Mouse (Mus musculus) cerebellum, adult 8-10 months (tissue): Measurements from ENCODE around the gene Slc47a1.
"Not testable (repeated sequence)": the region's sequence is repeated elsewhere in the genome, so short reads cannot be mapped to it uniquely, and the experiment has no call there.

Experiments used
- DNase-seq: peaks from one replicate; pipeline ENCODE4 v3.0.0; 2022

The Slc47a1 gene

DNA sequence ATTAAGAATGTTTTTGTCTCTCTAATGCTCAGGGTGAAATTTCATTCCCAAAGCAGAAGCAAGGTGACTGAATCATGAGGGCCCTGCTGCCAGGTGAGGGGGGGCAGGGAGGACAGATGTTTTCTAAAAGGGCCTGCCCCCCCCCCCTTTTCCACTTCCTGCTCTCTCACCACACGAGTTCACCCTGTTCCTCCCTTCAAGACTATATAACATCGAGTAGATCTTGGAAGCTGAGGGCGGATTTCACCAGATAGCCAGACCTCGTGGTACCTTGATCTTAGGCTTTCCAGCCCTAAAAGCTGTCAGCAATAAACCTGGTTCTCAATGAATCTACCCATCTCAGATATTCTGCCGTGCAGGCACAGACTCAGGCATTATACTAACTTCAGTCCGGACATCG is 67.8 kb downstream of the Slc47a1 start:
- DNase-seq, result no peak

DNA sequence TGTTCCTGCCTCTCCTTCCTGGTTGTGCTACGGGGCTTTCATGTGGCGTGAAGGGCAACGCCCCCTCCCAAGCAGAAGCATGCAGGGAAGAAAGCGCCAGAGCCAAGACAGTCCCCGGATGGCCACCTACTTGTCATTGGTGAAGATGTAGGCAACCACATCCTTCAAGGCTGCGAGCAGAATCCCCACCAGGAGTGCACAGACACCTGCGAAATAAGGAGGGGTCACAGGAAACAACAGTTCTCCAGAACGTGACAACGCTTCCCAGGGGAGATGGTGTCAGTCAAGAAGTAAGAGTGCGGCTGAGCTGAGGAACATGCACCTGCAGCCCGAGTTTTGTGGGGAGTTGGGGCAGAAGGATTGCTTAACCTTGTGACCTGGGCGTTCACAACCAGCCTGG is 68.3 kb downstream of the Slc47a1 start:
- DNase-seq, result no peak

DNA sequence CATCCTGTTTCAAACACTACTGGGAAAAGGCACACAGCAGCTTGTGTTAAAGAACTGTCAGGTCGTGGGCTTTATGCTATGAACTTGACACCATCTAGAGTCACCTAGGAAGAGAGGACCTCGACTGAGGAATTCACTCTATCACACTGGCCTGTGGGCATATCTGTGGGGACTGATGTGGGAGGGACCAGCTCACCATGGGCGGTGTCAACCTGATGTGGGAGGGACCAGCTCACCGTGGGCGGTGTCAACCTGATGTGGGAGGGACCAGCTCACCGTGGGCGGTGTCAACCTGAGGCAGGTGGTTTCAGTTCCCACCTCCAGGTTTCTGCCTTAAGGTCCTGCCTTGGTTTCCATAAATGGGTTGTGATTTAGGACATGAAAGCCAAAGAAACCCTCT is 70.3 kb downstream of the Slc47a1 start:
- no peak for DNase-seq

DNA sequence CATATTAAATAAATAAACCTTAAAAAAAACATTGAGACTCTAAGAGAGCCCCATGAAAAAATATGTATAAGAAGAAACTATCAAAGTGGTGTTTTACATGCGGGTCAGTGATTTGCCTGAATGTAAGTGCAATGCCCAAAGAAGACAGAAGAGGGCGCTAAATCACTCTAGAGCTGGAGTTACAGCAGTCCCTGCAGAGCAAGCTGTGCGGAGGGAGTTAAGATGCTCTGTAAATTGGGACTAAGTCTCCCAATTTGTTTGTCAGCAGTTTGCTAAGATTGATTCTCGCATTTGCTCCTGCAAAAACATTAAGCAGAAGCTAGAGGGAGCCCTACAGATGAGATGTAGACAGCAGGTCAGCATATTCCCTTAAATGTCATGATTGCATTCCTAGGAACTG is 72.8 kb downstream of the Slc47a1 start:
- DNase-seq, result peak; percentile 30

DNA sequence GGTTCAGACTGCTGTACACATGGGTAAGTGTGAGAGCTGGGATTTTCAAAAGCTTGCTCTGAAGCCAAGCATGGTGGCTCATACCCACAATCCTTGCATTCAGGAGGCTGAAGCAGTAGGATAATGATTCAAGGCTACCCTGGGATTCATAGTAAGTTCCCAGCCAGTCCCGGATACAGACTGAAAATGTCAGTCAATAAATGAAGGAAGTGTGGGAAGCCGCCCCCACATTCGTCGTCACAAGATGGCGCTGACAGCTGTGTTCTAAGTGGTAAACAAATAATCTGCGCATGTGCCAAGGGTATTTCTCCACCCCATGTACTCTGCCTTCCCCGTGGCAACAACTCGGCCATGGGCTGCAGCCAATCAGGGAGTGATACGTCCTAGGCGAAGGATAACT is 73.6 kb downstream of the Slc47a1 start:
- DNase-seq, result not testable (repeated sequence)

DNA sequence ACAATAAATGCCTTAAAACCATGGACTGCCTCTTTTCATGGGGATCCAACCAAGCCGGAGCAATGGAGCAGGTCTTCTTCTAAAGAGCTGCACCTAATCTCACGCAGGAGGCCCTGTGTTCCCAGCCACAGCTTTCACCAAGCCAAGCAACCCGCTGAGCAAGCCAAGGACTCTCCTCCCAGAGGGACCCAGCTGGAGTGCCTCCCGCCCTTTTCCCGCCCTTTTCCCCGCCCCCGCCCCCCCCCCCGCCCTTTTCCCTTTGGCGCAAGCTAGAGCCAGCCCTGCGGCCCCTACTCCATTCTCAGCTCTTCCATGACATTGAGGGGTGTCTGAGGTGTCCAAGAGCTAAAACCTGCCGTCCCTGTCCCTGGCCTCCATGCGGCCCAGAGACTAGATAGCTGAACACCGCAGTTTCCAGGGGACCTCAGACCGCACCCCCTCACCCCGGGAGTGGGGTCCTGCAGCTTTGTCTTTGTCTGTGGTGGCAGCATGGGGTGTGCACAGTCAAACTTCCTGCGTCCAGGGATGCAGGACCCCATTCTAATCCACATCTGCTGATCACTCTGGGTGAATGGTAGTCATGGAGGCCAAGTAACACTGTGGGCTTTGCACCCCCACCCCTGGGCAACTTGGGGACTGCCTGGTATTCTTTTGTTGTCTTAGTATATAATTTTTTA is 77.3 kb downstream of the Slc47a1 start:
- DNase-seq, result no peak

DNA sequence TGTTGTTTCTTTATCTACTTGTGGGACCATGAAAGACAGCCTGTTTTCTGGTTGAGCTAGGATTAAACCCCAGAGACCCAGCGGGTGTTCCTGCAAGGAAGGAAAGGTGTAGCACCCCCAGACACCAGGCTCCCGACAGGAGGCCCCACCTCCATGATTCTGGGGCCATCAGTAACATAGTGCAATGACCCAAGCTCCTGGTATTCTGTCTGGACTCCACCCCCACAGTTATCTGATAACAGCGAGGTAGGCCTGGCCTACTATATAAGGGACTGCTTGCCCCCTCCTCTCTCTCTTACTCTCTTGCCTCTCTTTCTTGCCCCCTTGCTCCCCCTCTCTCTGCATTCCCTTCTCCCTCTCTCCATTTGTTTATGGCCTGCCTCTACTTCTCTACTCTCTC is 77.9 kb downstream of the Slc47a1 start:
- no peak for DNase-seq

DNA sequence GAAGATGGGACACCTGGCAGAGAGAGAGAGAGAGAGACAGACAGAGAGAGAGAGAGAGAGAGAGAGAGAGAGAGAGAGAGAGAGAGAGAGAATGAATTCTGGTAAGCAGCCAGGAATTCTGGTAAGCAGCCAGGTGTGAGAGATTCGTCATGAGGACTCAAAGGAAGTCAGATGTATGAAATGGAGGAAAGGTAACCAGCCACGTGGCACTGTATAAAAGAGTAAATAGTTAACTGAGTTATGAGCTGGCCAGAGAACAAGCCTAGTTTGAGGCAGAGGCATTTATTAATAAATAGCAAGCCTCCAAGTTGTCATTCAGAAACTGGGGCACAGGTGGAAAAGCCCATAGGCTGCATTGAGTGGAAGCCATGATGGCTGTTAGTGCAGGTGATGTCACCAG is 80.2 kb downstream of the Slc47a1 start:
- no peak for DNase-seq

DNA sequence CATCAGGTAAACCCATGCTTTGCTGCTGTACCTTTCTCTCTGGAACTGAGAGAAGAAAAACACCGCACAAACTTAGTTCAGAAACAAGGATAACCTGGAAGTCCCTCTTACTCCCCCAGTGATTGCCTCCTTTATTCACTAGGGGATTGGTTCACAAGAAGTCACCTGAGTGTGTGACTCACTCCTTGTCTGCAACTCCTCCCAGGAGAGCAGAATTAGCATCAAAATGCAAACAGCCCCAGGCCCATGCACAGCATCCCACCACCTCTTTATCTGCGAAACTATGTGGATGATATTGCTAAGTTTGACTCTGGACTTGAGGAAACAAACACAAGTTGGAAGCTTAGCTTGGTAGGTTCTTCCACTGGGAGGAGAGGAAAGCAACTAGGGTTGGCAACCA is 80.8 kb downstream of the Slc47a1 start:
- DNase-seq, result no peak

DNA sequence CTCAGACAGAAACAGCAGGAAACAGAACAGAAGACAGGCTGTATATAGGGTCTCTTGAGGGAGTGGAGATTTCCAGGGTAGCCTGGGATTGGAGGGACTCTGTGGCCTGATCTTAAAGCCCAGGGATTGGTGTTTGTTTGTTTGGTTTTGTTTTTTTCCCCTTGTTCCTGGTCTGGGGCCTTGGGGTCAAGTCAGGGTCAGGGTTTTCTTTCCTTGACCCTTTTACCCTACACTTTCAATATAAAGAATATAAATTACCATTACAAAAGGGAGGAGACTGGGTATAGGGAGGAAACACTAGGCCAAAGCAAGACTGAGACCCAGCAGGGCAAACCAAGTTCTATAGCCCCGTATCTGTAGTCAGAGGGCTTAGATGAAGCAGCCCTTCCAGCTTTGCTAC is 81.6 kb downstream of the Slc47a1 start:
- no peak for DNase-seq

DNA sequence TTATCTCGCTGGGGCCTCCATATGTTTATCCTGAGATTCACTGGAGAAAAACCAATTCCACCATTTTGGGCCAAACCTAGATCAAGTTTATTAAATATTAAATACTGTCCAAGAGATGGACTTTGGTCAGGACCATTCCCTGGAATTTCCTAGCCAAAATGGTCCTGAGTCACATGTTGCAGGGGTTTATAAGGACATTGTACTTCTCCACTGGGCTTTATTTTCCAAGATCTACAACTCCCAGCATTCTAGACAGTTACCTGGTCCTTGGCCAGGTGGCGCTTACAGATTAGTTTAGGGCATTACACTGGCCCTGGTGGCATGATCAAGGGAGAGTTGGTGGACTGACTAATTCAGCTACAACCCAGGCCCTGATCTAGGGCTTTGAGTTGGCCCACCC is 82.6 kb downstream of the Slc47a1 start:
- no peak for DNase-seq

DNA sequence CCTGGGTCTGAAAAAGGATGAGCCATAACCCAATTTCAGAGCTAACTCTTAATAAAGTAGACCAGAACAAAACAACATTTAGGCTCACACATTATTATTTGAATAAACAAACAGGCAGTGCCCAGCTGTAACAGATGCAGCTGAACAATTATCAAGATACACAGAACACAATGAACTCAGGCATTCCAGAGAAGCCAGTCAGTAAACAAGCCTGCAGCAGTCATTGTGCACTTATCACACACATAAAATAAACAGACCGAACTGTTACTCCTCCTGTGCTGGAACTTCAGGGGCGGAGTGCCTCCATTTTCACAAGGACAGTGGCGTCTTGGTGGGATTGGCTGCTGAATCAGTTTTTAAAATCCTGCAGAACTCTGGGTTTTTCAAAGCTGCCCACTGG is 83.7 kb downstream of the Slc47a1 start:
- DNase-seq, result no peak
